Mouse (Mus musculus) stomach, embryonic 14.5 days (tissue): Measurements from ENCODE around the gene Ly75. TPM values are rescaled to one million over a fixed set of nuclear protein-coding genes. Genes with fewer than 3 reads are reported as not detected.

Source experiments
- ATAC-seq: fragments of 200-750 bp; cut with Nextera tagmentation; 2 replicates; pipeline ENCODE4 v1.8.0; 2017; ENCODE audit warnings: low read depth, moderate TSS enrichment; ENCODE audit not compliant: insufficient number of reproducible peaks, insufficient read depth, low FRiP score
- H3K27ac ChIP-seq: fragments of 300-500 bp; sonication (generic); 2 replicates; pipeline ENCODE4 v1.5.1; 2014; ENCODE audit warnings: mild to moderate bottlenecking, low read length, moderate library complexity, mixed read lengths
- H3K27me3 ChIP-seq: fragments of 300-500 bp; sonication (generic); 2 replicates; pipeline ENCODE4 v1.6.1; 2014; ENCODE audit warnings: low read length, control low read depth, mixed read lengths; ENCODE audit not compliant: control insufficient read depth, insufficient read depth
- H3K36me3 ChIP-seq: fragments of 300-500 bp; sonication (generic); 2 replicates; pipeline ENCODE4 v1.6.1; 2014; ENCODE audit warnings: mild to moderate bottlenecking, control low read depth, low read length, moderate library complexity, mixed read lengths; ENCODE audit not compliant: control insufficient read depth, insufficient read depth
- H3K4me1 ChIP-seq: fragments of 300-500 bp; sonication (generic); 2 replicates; pipeline ENCODE4 v1.6.1; 2014; ENCODE audit warnings: low read length, control low read depth, mixed read lengths; ENCODE audit not compliant: control insufficient read depth, insufficient read depth
- H3K4me2 ChIP-seq: fragments of 300-500 bp; sonication (generic); replicated peaks from 2 replicates; pipeline ENCODE4 v1.6.1; 2014; ENCODE audit warnings: low read depth, low read length, control low read depth
- H3K4me3 ChIP-seq: fragments of 300-500 bp; sonication (generic); 2 replicates; pipeline ENCODE4 v1.5.1; 2014; ENCODE audit warnings: low read depth, low read length, control low read depth
- H3K9ac ChIP-seq: fragments of 300-500 bp; sonication (generic); replicated peaks from 2 replicates; pipeline ENCODE4 v1.6.1; 2014; ENCODE audit warnings: low read depth, mild to moderate bottlenecking, control low read depth, low read length, moderate library complexity, mixed read lengths
- H3K9me3 ChIP-seq: fragments of 300-500 bp; sonication (generic); 2 replicates; pipeline ENCODE4 v1.6.1; 2016; ENCODE audit warnings: low read depth, low read length, control low read depth; ENCODE audit not compliant: control insufficient read depth
- WGBS: fragments of 180-500 bp; shearing (Covaris S2); extraction: QIAGEN DNeasy Blood & Tissue Kit; methylation state at CpG from one replicate; pipeline ENCODE4 v1.1.7; 2014; 5-methylcytosine and 5-hydroxymethylcytosine counted together
- polyA plus RNA-seq: library from polyadenylated mRNA; unstranded; fragments of >200 nt; fragmentation: Nextera tagmentation; extraction: Ambion mirVana; gene quantifications from 2 replicates; pipeline ENCODE4 v1.2.1, GENCODE M21; 2014

The Ly75 gene
- polyA plus RNA-seq, 1 experiment from 2014 or later, result 1.5 TPM

- Histone ChIP-seq H3K4me2 (no peak overlapping the region), H3K27ac (no peak overlapping the region), H3K9ac (no peak overlapping the region), H3K36me3 (no peaks in the 10 kb centered on the region), H3K27me3 (no peaks in the 10 kb centered on the region), H3K4me1 (no peaks in the 10 kb centered on the region), H3K9me3 (no peaks in the 10 kb centered on the region), H3K4me3 (no peak overlapping the region)
- 90% methylated on average over 2 of the region's 2 CpGs for WGBS
- no peak for ATAC-seq
Observed at GRCm38 (mm10) chr2:60407387-60407786, 24.3 kb upstream of the Ly75 start.

GRCm38 (mm10) chr2:60405431-60405830 lies 22.3 kb upstream of the Ly75 start:
- Histone ChIP-seq H3K9me3 (no peaks in the 10 kb centered on the region), H3K27ac (no peak overlapping the region), H3K36me3 (no peaks in the 10 kb centered on the region), H3K4me1 (no peaks in the 10 kb centered on the region), H3K9ac (no peak overlapping the region), H3K4me3 (no peak overlapping the region), H3K4me2 (no peak overlapping the region), H3K27me3 (no peaks in the 10 kb centered on the region)
- 90% methylated on average over 5 of the region's 5 CpGs for WGBS
- no peak for ATAC-seq

GRCm38 (mm10) chr2:60404763-60405162 lies 21.7 kb upstream of the Ly75 start:
- H3K27ac ChIP-seq, result no peak overlapping the region
- no peak overlapping the region for H3K4me2 ChIP-seq
- WGBS, result 91% methylated on average over 7 of the region's 7 CpGs
- H3K4me1 ChIP-seq, result no peaks in the 10 kb centered on the region
- no peak for ATAC-seq
- no peaks in the 10 kb centered on the region for H3K9me3 ChIP-seq
- H3K36me3 ChIP-seq, result no peaks in the 10 kb centered on the region
- no peak overlapping the region for H3K9ac ChIP-seq
- no peak overlapping the region for H3K4me3 ChIP-seq
- no peaks in the 10 kb centered on the region for H3K27me3 ChIP-seq

- no peaks in the 10 kb centered on the region for H3K36me3 ChIP-seq
- ATAC-seq, result no peak
- H3K4me3 ChIP-seq, result no peak overlapping the region
- 69% methylated on average over 5 of the region's 5 CpGs for WGBS
- H3K27me3 ChIP-seq, result no peaks in the 10 kb centered on the region
- H3K9me3 ChIP-seq, result no peaks in the 10 kb centered on the region
- H3K27ac ChIP-seq, result no peak overlapping the region
- no peak overlapping the region for H3K9ac ChIP-seq
- no peak overlapping the region for H3K4me2 ChIP-seq
- no peaks in the 10 kb centered on the region for H3K4me1 ChIP-seq
Observed at GRCm38 (mm10) chr2:60401694-60402093, 18.6 kb upstream of the Ly75 start.

- H3K9ac ChIP-seq, result no peak overlapping the region
- 58% methylated on average over 6 of the region's 6 CpGs for WGBS
- no peaks in the 10 kb centered on the region for H3K27me3 ChIP-seq
- no peak for ATAC-seq
- no peaks in the 10 kb centered on the region for H3K36me3 ChIP-seq
- no peaks in the 10 kb centered on the region for H3K9me3 ChIP-seq
- no peaks in the 10 kb centered on the region for H3K4me1 ChIP-seq
- no peak overlapping the region for H3K27ac ChIP-seq
- no peak overlapping the region for H3K4me2 ChIP-seq
- H3K4me3 ChIP-seq, result no peak overlapping the region
Observed at GRCm38 (mm10) chr2:60393786-60394185, 10.7 kb upstream of the Ly75 start.

- 38% methylated on average over 4 of the region's 4 CpGs for WGBS
- ATAC-seq, result no peak
- no peaks in the 10 kb centered on the region for H3K9me3 ChIP-seq
Observed at GRCm38 (mm10) chr2:60392286-60392685, 9.2 kb upstream of the Ly75 start.

GRCm38 (mm10) chr2:60387363-60387762 lies 4.3 kb upstream of the Ly75 start:
- no peak overlapping the region for H3K27ac ChIP-seq
- no peaks in the 10 kb centered on the region for H3K9me3 ChIP-seq
- no peaks in the 10 kb centered on the region for H3K4me1 ChIP-seq
- no peak overlapping the region for H3K4me2 ChIP-seq
- H3K4me3 ChIP-seq, result no peak overlapping the region
- no peak for ATAC-seq
- no peaks in the 10 kb centered on the region for H3K36me3 ChIP-seq
- 80% methylated on average over 3 of the region's 3 CpGs for WGBS
- no peak overlapping the region for H3K9ac ChIP-seq
- H3K27me3 ChIP-seq, result no peaks in the 10 kb centered on the region

More at GRCm38 (mm10) chr2:60392286-60392685, 9.2 kb upstream of the Ly75 start:
- no peak overlapping the region for H3K9ac ChIP-seq
- H3K27ac ChIP-seq, result no peak overlapping the region
- no peak overlapping the region for H3K4me2 ChIP-seq
- no peaks in the 10 kb centered on the region for H3K27me3 ChIP-seq
- no peaks in the 10 kb centered on the region for H3K4me1 ChIP-seq
- no peak overlapping the region for H3K4me3 ChIP-seq
- no peaks in the 10 kb centered on the region for H3K36me3 ChIP-seq

- Histone ChIP-seq H3K9me3 (no peaks in the 10 kb centered on the region), H3K4me3 (no peak overlapping the region), H3K36me3 (no peaks in the 10 kb centered on the region), H3K27ac (no peak overlapping the region), H3K4me2 (no peak overlapping the region), H3K4me1 (no peaks in the 10 kb centered on the region), H3K27me3 (no peaks in the 10 kb centered on the region), H3K9ac (no peak overlapping the region)
- 76% methylated on average over 2 of the region's 2 CpGs for WGBS
- ATAC-seq, result no peak
Observed at GRCm38 (mm10) chr2:60386835-60387234, 3.7 kb upstream of the Ly75 start.

- Histone ChIP-seq H3K27me3 (no peaks in the 10 kb centered on the region), H3K4me1 (no peaks in the 10 kb centered on the region), H3K4me2 (no peak overlapping the region), H3K9ac (no peak overlapping the region), H3K9me3 (no peaks in the 10 kb centered on the region), H3K27ac (no peak overlapping the region), H3K4me3 (no peak overlapping the region), H3K36me3 (no peaks in the 10 kb centered on the region)
- ATAC-seq, result no peak
Observed at GRCm38 (mm10) chr2:60384763-60385085, 1.6 kb upstream of the Ly75 start.
